Mouse (Mus musculus): ENCODE data around the gene Pou3f1.

The Pou3f1 gene

GRCm38 (mm10) chr4:124657781-124658180 lies 1.2 kb downstream of the Pou3f1 start:
- peak; percentile 9 for DNase-seq

- peak; percentile 34 for DNase-seq
Measured at GRCm38 (mm10) chr4:124658412-124658851, 1.8 kb downstream of the Pou3f1 start.

DNA sequence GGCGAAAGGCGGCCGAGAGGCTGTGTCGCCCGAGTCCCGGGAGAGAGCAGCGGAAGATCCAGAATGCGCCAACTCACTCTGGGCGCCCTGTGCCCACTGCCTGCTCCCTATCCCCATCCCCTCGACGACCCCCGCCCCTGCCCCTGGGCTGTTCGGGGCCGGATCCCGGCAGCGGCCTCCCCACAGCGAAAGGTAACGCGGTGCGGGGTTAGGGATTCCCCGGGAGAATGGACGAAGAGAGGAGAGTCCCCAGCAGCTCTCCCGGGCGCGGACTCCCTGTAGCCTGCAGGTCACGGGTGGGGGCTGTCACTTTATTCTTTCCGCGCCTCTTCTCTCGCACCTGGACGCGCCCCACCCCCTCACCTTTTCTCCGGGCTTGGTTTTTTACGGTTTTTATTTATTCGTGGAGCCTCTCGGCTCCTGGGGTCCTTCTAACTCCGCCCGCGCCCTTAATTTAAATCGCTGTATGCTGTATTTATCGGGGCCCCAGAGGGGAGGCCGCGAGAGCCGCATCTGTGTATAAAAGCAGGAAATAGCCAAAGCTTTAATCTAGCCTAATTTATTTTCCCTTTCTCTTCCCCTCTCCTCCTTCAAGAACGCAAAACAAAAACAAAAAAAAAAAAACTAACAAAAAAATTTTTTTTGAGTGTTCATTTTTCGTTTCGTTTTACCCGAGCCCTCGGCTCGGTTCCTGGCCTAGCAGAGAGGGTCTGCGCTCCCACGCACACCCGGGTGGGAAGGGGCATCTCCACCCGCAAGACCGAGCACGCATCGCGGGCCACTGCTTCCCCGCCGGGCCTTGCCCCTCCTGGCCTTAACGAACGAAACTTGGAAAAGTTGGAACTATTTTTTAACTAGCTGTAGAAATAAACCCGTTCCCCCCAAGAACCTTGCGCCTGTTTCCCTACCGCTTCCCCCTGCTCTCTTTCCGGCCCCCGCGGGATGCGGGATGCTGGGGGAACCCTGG lies 2.9 kb downstream of the Pou3f1 start:
- peak; percentile 30 for DNase-seq

GRCm38 (mm10) chr4:124660603-124661002 lies 4.0 kb downstream of the Pou3f1 start:
- no peak for DNase-seq

DNA sequence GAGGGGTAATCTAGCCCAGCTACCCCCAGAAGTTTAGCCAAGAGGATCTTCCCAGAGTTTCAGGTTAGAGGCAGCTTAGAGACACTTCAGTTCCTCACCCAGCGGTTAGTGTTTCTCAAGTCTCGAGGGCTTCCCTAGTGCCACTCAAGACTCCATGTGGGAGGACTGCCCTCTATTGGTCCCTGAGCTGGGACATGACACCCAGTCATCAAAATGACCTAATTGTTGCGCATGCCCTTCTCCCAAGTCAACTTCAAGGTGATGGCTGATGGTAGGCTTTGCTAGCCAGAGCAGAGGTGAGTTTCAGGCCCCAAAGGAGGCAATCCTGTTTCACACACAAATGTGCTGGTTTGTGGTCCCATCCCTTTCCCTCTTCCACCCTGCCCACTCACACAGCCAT lies 6.4 kb downstream of the Pou3f1 start:
- no peak for DNase-seq

GRCm38 (mm10) chr4:124664185-124664584 lies 7.6 kb downstream of the Pou3f1 start:
- no peak for DNase-seq

DNA sequence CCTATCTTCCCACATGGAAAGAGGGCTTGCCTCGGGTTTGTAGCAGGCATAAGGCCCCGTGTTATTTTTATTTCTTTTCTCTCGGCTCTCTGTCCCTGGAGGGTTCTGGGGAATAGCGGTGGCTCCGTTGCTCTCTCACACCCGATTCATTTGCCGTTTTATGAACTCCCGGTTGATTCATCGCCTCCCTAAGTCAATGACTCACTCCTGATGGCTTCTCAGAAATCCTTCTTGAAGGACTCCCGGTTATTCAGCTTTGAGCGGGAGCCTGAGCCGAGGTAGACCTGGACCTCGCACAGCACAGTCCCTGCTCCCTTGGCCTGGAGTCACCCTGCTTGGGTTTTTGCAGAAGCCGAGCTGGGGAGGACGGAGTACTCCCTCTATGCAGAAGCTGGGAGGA lies 8.0 kb downstream of the Pou3f1 start:
- no peak for DNase-seq

DNA sequence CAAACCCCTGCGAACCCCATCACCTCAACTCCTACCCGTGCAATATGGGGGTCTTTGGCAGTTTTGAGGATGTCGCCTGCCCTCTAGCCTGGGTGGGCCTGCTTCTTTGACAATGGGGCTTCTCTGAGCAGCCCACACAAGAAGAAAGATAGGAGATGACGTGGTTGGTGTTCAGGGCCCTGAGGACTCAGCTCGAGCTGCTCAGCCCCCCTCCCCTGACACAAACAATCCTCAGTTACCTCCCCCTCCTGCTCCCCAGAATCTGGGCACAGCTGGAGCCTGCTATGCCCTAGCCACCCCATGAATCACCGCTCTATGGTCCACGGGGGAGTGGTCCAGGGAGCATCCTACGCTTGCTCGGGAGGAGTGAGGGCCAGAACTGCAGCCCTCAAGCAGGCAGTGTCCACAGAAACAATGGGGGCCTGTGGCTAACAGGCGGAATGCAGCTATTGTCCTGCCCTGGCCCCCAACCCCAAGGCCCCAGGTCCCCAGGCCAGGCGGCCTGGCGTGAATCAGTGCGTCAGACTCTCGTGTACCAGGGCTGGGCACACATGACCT lies 10.9 kb downstream of the Pou3f1 start:
- DNase-seq: no peak

DNA sequence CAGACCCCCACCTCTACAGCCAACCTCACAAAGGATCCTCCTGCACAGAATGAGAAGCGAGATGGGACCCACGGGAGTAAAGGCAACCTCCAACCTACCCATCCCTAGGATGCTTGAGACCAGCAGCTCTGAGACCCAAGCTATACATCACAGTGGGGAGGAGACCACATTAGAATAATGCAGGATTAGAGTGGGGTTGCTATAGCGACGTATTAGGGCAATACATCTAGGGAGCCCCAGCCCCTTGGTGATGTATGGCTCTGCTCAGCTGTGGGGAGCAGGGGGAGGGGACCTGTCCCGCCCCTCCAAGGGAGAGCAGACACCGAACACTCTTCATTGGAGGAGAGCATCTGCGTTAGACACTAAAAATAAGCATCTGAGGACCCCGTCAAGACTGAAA lies 11.5 kb downstream of the Pou3f1 start:
- DNase-seq: no peak

DNA sequence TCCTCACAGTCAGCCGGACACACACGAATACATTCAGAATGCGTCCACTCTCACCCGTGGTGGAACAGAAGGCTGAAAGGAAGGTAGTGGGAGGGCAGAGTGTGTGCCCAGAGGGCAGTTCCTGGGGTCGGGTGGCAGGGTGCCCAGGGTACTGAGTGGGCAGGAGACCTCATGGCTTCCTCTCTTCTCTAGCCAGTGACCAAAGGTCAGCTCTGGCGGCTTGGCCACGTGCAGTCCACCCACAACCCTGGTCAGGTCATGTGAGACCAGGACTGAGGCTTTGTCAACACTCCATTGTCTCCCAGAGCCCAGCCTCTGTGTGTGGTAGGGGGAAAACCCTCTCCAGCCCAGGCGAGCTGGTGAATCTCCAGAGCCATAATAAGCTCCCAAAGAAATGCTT lies 13.6 kb downstream of the Pou3f1 start:
- peak; percentile 55 for DNase-seq

DNA sequence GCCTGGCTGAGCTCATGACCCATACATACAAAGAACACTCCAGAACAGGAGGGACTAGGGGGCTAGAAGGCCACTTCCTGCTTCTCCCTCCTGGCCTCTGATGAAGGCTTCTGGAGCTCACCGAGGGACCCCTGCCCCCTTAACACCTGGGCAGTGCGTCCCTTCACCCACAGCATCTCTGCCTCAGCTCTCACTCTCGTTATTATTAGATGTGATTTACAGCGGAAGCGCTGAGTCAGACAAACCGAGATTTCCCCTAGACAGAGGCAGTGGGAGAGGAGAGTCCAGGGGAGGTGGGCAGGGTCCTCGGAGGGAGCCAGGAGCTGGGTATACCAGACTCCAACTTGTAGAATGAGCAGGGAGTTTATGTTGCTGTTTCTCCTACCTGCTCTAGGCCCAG lies 15.0 kb downstream of the Pou3f1 start:
- no peak for DNase-seq

GRCm38 (mm10) chr4:124672347-124673320 lies 16.0 kb downstream of the Pou3f1 start:
- DNase-seq: no peak

GRCm38 (mm10) chr4:124674334-124675032 lies 17.9 kb downstream of the Pou3f1 start:
- DNase-seq: no peak

- peak; percentile 56 for DNase-seq
Measured at GRCm38 (mm10) chr4:124675037-124675436, 18.4 kb downstream of the Pou3f1 start.

GRCm38 (mm10) chr4:124675958-124676357 lies 19.4 kb downstream of the Pou3f1 start:
- no peak for DNase-seq

- no peak for DNase-seq
Measured at GRCm38 (mm10) chr4:124682270-124682669, 25.7 kb downstream of the Pou3f1 start.

DNA sequence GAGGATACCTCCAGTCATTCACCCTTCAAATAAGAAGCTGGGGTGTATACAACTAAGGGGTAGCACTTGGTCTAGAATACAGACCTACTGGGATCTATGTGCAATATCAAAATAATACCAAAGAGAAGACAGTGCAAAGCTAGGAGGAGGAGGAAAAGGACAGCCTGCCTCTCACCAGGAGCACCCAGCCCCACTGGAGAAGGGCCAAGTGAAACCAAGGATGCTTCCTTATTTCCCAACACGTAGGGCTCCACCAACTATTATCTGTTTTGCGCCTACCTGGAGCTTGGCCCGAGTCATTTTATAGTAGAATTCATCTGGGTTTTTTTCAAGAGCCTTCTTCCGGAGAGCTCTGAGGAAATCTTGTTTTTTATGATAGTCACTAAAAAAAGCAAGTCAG lies 26.9 kb downstream of the Pou3f1 start:
- DNase-seq: no peak

- DNase-seq: no peak
Measured at GRCm38 (mm10) chr4:124685004-124685403, 28.4 kb downstream of the Pou3f1 start.

DNA sequence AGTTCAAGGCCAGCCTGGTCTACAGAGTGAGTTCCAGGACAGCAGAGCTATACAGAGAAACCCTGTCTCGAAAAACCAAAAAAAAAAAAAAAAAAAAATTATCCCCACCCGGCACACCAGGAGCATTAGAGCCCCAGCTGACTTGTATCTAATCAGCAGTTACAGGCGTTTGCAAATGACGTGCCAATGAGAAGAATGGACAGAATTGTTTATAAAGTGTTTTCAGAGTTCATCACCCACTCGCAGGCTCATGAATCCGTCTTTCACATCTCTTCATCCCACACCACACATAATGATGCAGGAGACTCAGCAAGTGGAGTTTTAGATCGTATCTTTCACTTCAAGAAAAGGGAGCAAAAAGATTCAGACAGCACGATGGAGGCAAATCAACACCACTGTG lies 28.8 kb downstream of the Pou3f1 start:
- DNase-seq: no peak

GRCm38 (mm10) chr4:124685897-124686402 lies 29.3 kb downstream of the Pou3f1 start:
- DNase-seq: no peak

DNA sequence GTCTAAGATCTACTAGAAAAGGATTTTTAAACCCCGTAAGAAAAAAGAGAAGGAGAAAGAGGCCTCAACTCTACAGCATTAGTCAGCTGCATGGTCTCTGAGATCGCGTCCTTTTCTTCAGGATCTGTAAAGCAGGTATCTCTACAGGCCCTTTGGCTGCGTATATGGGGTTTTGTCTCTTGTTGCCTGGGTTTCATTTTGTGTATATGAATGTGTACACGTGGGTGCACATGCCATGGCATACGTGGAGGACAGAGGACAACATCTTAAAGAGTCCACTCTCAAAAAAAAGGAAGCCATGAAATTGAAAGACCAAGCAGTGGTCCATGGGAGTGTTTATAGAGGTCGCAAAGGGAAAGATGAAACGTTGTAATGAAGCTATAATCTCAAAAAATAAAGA lies 34.8 kb downstream of the Pou3f1 start:
- DNase-seq: no peak

DNA sequence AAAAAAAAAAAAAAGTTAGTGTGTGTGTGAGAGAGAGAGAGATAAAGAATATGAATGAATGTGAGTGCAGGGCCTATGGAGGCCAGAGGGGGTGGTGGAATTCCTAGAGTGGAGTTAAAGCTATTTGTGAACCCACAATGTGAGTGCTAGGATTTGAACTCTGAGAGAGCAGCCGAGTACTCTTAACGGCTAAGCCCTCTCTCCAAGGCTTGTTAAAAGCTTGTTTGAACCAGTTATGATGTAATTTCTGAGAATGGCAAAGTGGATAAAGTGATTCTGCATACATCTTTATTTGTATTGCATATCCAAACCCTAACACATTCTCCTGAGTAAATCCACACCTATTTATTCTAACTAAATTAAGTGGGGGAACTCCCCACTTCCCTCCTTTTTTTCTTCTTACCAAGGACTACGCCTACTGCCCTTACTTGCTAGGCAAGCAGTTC lies 35.8 kb downstream of the Pou3f1 start:
- DNase-seq: no peak

Data from kidney, adult 18-20 months (tissue).